Mouse (Mus musculus) myocyte (in vitro differentiated cells): ENCODE data around the gene Npy. TPM values are rescaled to one million over a fixed set of nuclear protein-coding genes. Genes with fewer than 3 reads are reported as not detected.

ENCODE experiments used
- H3K27me3 ChIP-seq: one replicate; pipeline ENCODE4 v1.6.1; 2011; ENCODE audit not compliant: control insufficient read depth, insufficient read depth, insufficient read length
- H3K36me3 ChIP-seq: one replicate; pipeline ENCODE4 v1.6.1; 2011; ENCODE audit not compliant: control insufficient read depth, insufficient read depth
- H3K4me2 ChIP-seq: one replicate; pipeline ENCODE4 v1.6.1; 2011; ENCODE audit warnings: low read depth, control low read depth
- H3K4me3 ChIP-seq: one replicate; pipeline ENCODE4 v1.5.1; 2011; ENCODE audit warnings: mild to moderate bottlenecking, control low read depth, moderate library complexity
- H3K79me2 ChIP-seq: one replicate; pipeline ENCODE4 v1.6.1; 2011; ENCODE audit not compliant: control insufficient read depth, insufficient read depth
- H3ac ChIP-seq: one replicate; pipeline ENCODE4 v1.6.1; 2011; ENCODE audit not compliant: control insufficient read depth, insufficient read length
- CEBPB ChIP-seq: IDR thresholded peaks from 2 replicates; pipeline ENCODE4 v1.6.1; 2011; ENCODE audit warnings: mild to moderate bottlenecking, moderate library complexity; ENCODE audit not compliant: poor library complexity, insufficient read depth, severe bottlenecking
- E2F4 ChIP-seq: IDR thresholded peaks from one replicate; pipeline ENCODE4 v1.6.1; 2011; ENCODE audit warnings: mild to moderate bottlenecking, control low read depth, moderate library complexity; ENCODE audit not compliant: insufficient read depth
- MAX ChIP-seq: IDR thresholded peaks from one replicate; pipeline ENCODE4 v1.6.1; 2011; ENCODE audit warnings: low read depth, mild to moderate bottlenecking, control low read depth
- MYOD1 ChIP-seq, 3 experiments: IDR thresholded peaks; one replicate each; pipeline ENCODE4 v1.6.1; 2011; ENCODE audit warnings: control low read depth in 2 of 3, low read depth in 2 of 3, mild to moderate bottlenecking in 2 of 3, moderate library complexity in 1 of 3; ENCODE audit not compliant: insufficient read length in 2 of 3, control insufficient read depth in 1 of 3
- MYOG ChIP-seq, 3 experiments: IDR thresholded peaks; one replicate each; pipeline ENCODE4 v1.6.1; 2011; ENCODE audit warnings: control low read depth in 2 of 3, low read depth in 2 of 3, mild to moderate bottlenecking in 2 of 3; ENCODE audit not compliant: insufficient read length in 2 of 3, control insufficient read depth in 1 of 3, insufficient read depth in 1 of 3
- POLR2A ChIP-seq: IDR thresholded peaks from one replicate; pipeline ENCODE4 v1.6.1; 2011; ENCODE audit warnings: low read depth, mild to moderate bottlenecking, control low read depth, moderate library complexity; ENCODE audit not compliant: insufficient read length
- POLR2AphosphoS2 ChIP-seq: IDR thresholded peaks from one replicate; pipeline ENCODE4 v1.6.1; 2011; ENCODE audit warnings: low read depth, control low read depth; ENCODE audit not compliant: insufficient read length
- REST ChIP-seq: IDR thresholded peaks from one replicate; pipeline ENCODE4 v1.6.1; 2011; ENCODE audit warnings: mild to moderate bottlenecking, control low read depth, moderate library complexity; ENCODE audit not compliant: insufficient read depth, insufficient read length
- SRF ChIP-seq: IDR thresholded peaks from one replicate; pipeline ENCODE4 v1.6.1; 2011; ENCODE audit warnings: low read depth; ENCODE audit not compliant: control insufficient read depth, insufficient read length
- TCF12 ChIP-seq: IDR thresholded peaks from one replicate; pipeline ENCODE4 v1.6.1; 2011; ENCODE audit warnings: mild to moderate bottlenecking, control low read depth; ENCODE audit not compliant: poor library complexity, insufficient read depth, severe bottlenecking
- TCF3 ChIP-seq: IDR thresholded peaks from one replicate; pipeline ENCODE4 v1.6.1; 2011; ENCODE audit warnings: low read depth, control low read depth; ENCODE audit not compliant: insufficient read length
- USF1 ChIP-seq: IDR thresholded peaks from one replicate; pipeline ENCODE4 v1.6.1; 2011; ENCODE audit warnings: low read depth, mild to moderate bottlenecking, control low read depth, moderate library complexity
- polyA plus RNA-seq: library from polyadenylated mRNA; unstranded; fragments of >200 nt; fragmentation: generic; extraction: Trizol; gene quantifications from one replicate; pipeline ENCODE4 v1.2.1, GENCODE M21; 2012; ENCODE audit warnings: missing spikeins

Npy gene
- polyA plus RNA-seq, 1 experiment = not detected

DNA sequence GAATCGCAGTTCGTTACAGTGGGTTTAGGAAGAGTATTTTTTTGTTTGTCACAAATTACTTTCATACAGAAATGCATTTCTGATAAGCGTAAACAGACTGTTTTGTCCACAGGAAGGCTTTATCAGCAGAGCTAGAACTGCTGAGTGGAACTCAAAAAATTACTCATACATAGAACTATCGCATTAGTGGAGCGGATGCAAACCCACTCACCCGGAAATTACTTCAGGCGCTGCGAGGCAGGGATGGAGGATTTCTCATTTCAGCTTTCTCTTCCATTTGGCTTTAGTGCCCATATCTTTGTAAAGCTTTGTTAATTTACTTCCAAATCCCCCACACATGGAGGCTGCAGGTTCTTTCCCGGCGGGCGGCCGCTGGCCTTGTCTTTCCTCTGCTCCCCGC is 14.4 kb upstream of the Npy start:
- no peaks in the 10 kb centered on the region for H3K27me3 ChIP-seq
- no peak overlapping the region for H3ac ChIP-seq
- H3K79me2 ChIP-seq = no peaks in the 10 kb centered on the region
- no peak overlapping the region for H3K4me3 ChIP-seq
- no peaks in the 10 kb centered on the region for H3K36me3 ChIP-seq
- H3K4me2 ChIP-seq = no peak overlapping the region
- no peak for TF ChIP-seq REST
- TF ChIP-seq SRF = no peak
- no peak for TF ChIP-seq USF1
- TF ChIP-seq MYOD1 (IDR thresholded peaks at IDR 0.05; ENCODE audit: control insufficient read depth in 1 of 3, insufficient read length in 2 of 3, low read depth in 2 of 3) = no peak
- no peak for TF ChIP-seq POLR2A
- no peak for TF ChIP-seq CEBPB

GRCm38 (mm10) chr6:49817183-49817582 is 5.3 kb upstream of the Npy start:
- no peak overlapping the region for H3ac ChIP-seq
- H3K79me2 ChIP-seq = no peaks in the 10 kb centered on the region
- TF ChIP-seq CEBPB (no peak), POLR2A (no peak), MYOD1 (IDR thresholded peaks at IDR 0.05; ENCODE audit: control insufficient read depth in 1 of 3, insufficient read length in 2 of 3, low read depth in 2 of 3) (no peak), E2F4 (no peak), MAX (no peak), TCF12 (no peak), REST (no peak), USF1 (no peak), POLR2AphosphoS2 (no peak)
- H3K27me3 ChIP-seq = peaks cover 8% of the 10 kb centered on the region
- H3K36me3 ChIP-seq = no peaks in the 10 kb centered on the region
- H3K4me3 ChIP-seq = no peak overlapping the region
- H3K4me2 ChIP-seq = no peak overlapping the region

DNA sequence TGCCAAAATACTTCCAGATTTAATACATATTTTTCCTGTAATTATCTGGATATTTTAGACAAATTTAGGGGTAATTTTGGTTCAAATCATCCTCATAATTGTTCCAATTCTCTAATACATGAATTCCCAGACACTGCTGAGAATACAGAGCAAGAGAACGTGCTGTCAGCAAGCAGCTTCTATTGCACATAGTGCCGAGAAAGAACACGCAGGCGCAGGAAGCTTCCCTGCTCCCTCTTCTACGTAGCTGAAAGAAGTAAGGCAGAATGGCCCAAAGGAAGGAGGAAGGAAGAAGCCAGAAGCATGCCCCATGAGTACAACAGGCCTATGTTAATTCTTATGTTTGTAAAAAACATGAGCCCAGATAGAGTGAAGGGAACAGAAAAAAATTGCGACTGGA is 4.9 kb upstream of the Npy start:
- no peak for TF ChIP-seq MYOG (IDR thresholded peaks at IDR 0.05; ENCODE audit: control insufficient read depth in 1 of 3, insufficient read depth in 1 of 3, insufficient read length in 2 of 3, low read depth in 2 of 3)
- TF ChIP-seq USF1 = no peak
- no peak for TF ChIP-seq REST
- TF ChIP-seq MYOD1 (IDR thresholded peaks at IDR 0.05; ENCODE audit: control insufficient read depth in 1 of 3, insufficient read length in 2 of 3, low read depth in 2 of 3) = no peak
- no peak for TF ChIP-seq POLR2AphosphoS2
- TF ChIP-seq TCF12 = no peak
- no peak for TF ChIP-seq POLR2A
- no peak for TF ChIP-seq CEBPB
- TF ChIP-seq SRF = no peak
- no peak for TF ChIP-seq E2F4
- TF ChIP-seq MAX = no peak
- TF ChIP-seq TCF3 = no peak
- Histone ChIP-seq H3K4me3 (no peak overlapping the region), H3K27me3 (peaks cover 13% of the 10 kb centered on the region), H3K36me3 (no peaks in the 10 kb centered on the region), H3K4me2 (no peak overlapping the region), H3K79me2 (no peaks in the 10 kb centered on the region), H3ac (no peak overlapping the region)

DNA sequence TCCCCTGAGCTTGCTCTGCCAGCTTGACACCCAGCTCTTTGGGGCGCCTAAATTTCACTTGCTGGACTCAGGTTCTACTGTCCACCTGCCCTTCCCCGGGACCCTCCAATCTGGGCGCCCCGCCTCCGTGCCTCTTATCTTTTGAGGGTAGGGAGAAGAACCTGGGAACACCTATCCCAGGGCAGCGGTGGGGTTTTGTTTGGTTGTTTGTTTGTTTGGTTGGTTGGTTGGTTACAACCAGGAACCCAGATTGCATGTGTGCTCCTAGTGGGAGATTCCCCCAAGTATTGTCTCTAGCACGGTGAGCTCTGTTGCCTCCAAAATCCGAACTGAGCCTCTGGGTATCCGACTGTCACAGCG is 341 bp downstream of the Npy start:
- Histone ChIP-seq H3K36me3 (no peaks in the 10 kb centered on the region), H3K79me2 (no peaks in the 10 kb centered on the region), H3K27me3 (peaks cover 12% of the 10 kb centered on the region), H3K4me2 (no peak overlapping the region), H3K4me3 (no peak overlapping the region), H3ac (no peak overlapping the region)
- TF ChIP-seq E2F4 (no peak), TCF3 (no peak), TCF12 (no peak), MYOG (IDR thresholded peaks at IDR 0.05; ENCODE audit: control insufficient read depth in 1 of 3, insufficient read depth in 1 of 3, insufficient read length in 2 of 3, low read depth in 2 of 3) (no peak), CEBPB (no peak)

GRCm38 (mm10) chr6:49823371-49823770 is 861 bp downstream of the Npy start:
- no peak overlapping the region for H3K4me3 ChIP-seq
- H3K27me3 ChIP-seq = peaks cover 12% of the 10 kb centered on the region
- no peak for TF ChIP-seq POLR2AphosphoS2
- TF ChIP-seq TCF3 = no peak
- no peaks in the 10 kb centered on the region for H3K36me3 ChIP-seq
- no peaks in the 10 kb centered on the region for H3K79me2 ChIP-seq
- H3K4me2 ChIP-seq = no peak overlapping the region
- H3ac ChIP-seq = no peak overlapping the region

- Histone ChIP-seq H3K36me3 (no peaks in the 10 kb centered on the region), H3K79me2 (no peaks in the 10 kb centered on the region), H3ac (no peak overlapping the region), H3K4me3 (no peak overlapping the region), H3K4me2 (no peak overlapping the region), H3K27me3 (peaks cover 12% of the 10 kb centered on the region)
- no peak for TF ChIP-seq POLR2AphosphoS2
- TF ChIP-seq USF1 = no peak
Measured at GRCm38 (mm10) chr6:49823821-49824220, 1.3 kb downstream of the Npy start.
